Mouse (Mus musculus): ENCODE data around the gene Imp4. TPM values are rescaled to one million over a fixed set of nuclear protein-coding genes. Genes with fewer than 3 reads are reported as not detected.

The Imp4 gene
- polyA plus RNA-seq, 1 experiment, result 14.5 TPM

GRCm38 (mm10) chr1:34484470-34484869, 44.8 kb downstream of the Imp4 start:
- TF ChIP-seq CTCF (IDR thresholded peaks at IDR 0.05; ENCODE audit: control insufficient read depth, insufficient read depth, low read length), result no peak
- TF ChIP-seq POLR2A (IDR thresholded peaks at IDR 0.05; ENCODE audit: borderline replicate concordance, control insufficient read depth, low read depth, low read length), result no peak
- Histone ChIP-seq H3K4me3 (replicated peaks; ENCODE audit: control insufficient read depth, low read depth, low read length) (peak overlapping the region; percentile 43), H3K4me1 (ENCODE audit: control insufficient read depth, insufficient read depth, low read length) (peaks cover 3% of the 10 kb centered on the region; the same call in 1 of the 2 replicates), H3K27ac (ENCODE audit: control insufficient read depth, insufficient read depth, low read depth, low read length, poor library complexity) (0 out of 2 replicates have a peak overlapping the region, but pooled peaks have one; percentile 28)
- WGBS, result 26% methylated on average over 10 of the region's 10 CpGs

GRCm38 (mm10) chr1:34485461-34486188, 46.0 kb downstream of the Imp4 start:
- WGBS, result 2% methylated on average over 25 of the region's 25 CpGs
- Histone ChIP-seq H3K27ac (ENCODE audit: control insufficient read depth, insufficient read depth, low read depth, low read length, poor library complexity) (peak overlapping the region; percentile 77), H3K4me1 (ENCODE audit: control insufficient read depth, insufficient read depth, low read length) (no peaks in the 10 kb centered on the region; the same call in 1 of the 2 replicates), H3K4me3 (replicated peaks; ENCODE audit: control insufficient read depth, low read depth, low read length) (peak overlapping the region; percentile 58)
- TF ChIP-seq CTCF (IDR thresholded peaks at IDR 0.05; ENCODE audit: control insufficient read depth, insufficient read depth, low read length) (peak; percentile 82), POLR2A (IDR thresholded peaks at IDR 0.05; ENCODE audit: borderline replicate concordance, control insufficient read depth, low read depth, low read length) (0 out of 2 replicates have a peak, but pooled peaks have one; percentile 12)

- no peak overlapping the region for H3K27ac ChIP-seq (ENCODE audit: control insufficient read depth, insufficient read depth, low read depth, low read length, poor library complexity)
- no peak for TF ChIP-seq POLR2A (IDR thresholded peaks at IDR 0.05; ENCODE audit: borderline replicate concordance, control insufficient read depth, low read depth, low read length)
- TF ChIP-seq CTCF (IDR thresholded peaks at IDR 0.05; ENCODE audit: control insufficient read depth, insufficient read depth, low read length), result no peak; the same call in 1 of the 2 replicates
- 85% methylated on average over 3 of the region's 3 CpGs for WGBS
- no peak overlapping the region for H3K4me3 ChIP-seq (replicated peaks; ENCODE audit: control insufficient read depth, low read depth, low read length)
- H3K4me1 ChIP-seq (ENCODE audit: control insufficient read depth, insufficient read depth, low read length), result no peaks in the 10 kb centered on the region; the same call in 1 of the 2 replicates
Measured at GRCm38 (mm10) chr1:34487383-34487782, 47.7 kb downstream of the Imp4 start.

DNA sequence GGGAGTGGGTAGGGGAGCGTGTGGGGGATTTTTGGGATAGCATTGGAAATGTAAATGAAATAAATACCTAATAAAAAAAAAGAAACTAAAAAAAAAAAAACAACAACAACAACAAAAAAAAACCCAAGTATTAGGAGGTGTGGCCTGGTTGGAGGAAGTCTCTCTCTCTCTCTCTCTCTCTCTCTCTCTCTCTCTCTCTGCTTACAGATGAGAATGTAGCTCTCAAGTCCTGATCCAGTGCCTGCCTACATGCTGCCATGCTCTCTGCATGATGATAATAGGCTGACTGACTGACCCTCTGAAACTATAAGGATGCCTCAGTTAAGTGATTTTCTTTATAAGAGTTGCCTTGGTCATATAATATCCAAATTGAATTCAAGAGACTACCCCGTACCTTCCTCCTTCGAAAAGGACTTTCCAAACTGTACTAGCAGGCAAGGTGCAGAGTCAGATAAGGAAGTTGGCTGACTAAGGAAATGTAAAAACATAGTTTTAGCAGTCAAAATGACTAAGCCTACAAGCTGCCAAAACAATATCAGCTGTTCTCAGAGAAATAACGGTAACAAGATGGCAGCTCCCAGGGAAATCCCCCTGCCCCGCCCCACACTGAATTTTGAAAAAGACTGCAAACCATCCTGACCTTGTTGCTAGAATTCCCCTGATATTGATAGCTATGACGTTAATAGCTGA, 50.3 kb downstream of the Imp4 start:
- H3K4me3 ChIP-seq (replicated peaks; ENCODE audit: control insufficient read depth, low read depth, low read length), result no peak overlapping the region
- TF ChIP-seq CTCF (IDR thresholded peaks at IDR 0.05; ENCODE audit: control insufficient read depth, insufficient read depth, low read length), result no peak
- no peak for TF ChIP-seq POLR2A (IDR thresholded peaks at IDR 0.05; ENCODE audit: borderline replicate concordance, control insufficient read depth, low read depth, low read length)
- H3K4me1 ChIP-seq (ENCODE audit: control insufficient read depth, insufficient read depth, low read length), result no peaks in the 10 kb centered on the region; the same call in 1 of the 2 replicates
- 37% methylated on average over 6 of the region's 6 CpGs for WGBS
- H3K27ac ChIP-seq (ENCODE audit: control insufficient read depth, insufficient read depth, low read depth, low read length, poor library complexity), result no peak overlapping the region; the same call in 1 of the 2 replicates

DNA sequence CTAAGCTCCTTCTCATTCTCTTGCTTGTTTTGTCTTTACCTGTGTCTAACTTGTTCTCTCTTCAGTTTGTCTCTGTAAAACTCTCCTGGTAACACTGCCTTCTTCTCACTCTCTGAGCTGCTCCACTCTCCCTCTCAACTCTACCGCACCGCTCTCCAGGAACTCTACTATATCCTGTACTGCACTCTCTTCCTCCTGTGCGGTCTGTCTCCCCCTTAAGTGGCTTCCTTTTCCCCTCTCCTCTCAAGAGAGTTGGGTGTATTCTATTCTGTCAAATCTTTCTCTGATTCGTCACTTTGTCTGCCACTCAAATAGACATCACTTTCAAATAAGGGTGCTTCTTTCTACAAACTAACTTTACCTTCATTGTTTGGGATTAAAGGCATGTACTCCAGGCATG, 51.8 kb downstream of the Imp4 start:
- WGBS, result 35% methylated on average over 4 of the region's 4 CpGs
- Histone ChIP-seq H3K4me1 (ENCODE audit: control insufficient read depth, insufficient read depth, low read length) (no peaks in the 10 kb centered on the region; the same call in 1 of the 2 replicates), H3K27ac (ENCODE audit: control insufficient read depth, insufficient read depth, low read depth, low read length, poor library complexity) (no peak overlapping the region), H3K4me3 (replicated peaks; ENCODE audit: control insufficient read depth, low read depth, low read length) (no peak overlapping the region)
- no peak for TF ChIP-seq CTCF (IDR thresholded peaks at IDR 0.05; ENCODE audit: control insufficient read depth, insufficient read depth, low read length)

Other genes starting within 250 kb of the Imp4 start
- 11.3 and 19.3 TPM in 2 replicates for gene Ccdc115, start 179 bp upstream of the Imp4 start, polyA plus RNA-seq (2011; ENCODE audit: insufficient read depth, insufficient read length, low replicate concordance, missing spikeins)
- 54.1 and 93.0 TPM in 2 replicates for gene Ptpn18, start 19.9 kb downstream of the Imp4 start, polyA plus RNA-seq (2011; ENCODE audit: insufficient read depth, insufficient read length, low replicate concordance, missing spikeins)
- gene Prss39, start 58.6 kb downstream of the Imp4 start, polyA plus RNA-seq (2011; ENCODE audit: insufficient read depth, insufficient read length, low replicate concordance, missing spikeins), result not detected in 2 replicates
- gene Cfc1, start 95.8 kb downstream of the Imp4 start, polyA plus RNA-seq (2011; ENCODE audit: insufficient read depth, insufficient read length, low replicate concordance, missing spikeins), result not detected in 2 replicates
- not detected in 2 replicates for gene Prss40, start 121.1 kb downstream of the Imp4 start, polyA plus RNA-seq (2011; ENCODE audit: insufficient read depth, insufficient read length, low replicate concordance, missing spikeins)
- gene Amer3, start 139.8 kb downstream of the Imp4 start, polyA plus RNA-seq (2011; ENCODE audit: insufficient read depth, insufficient read length, low replicate concordance, missing spikeins), result not detected in 2 replicates